Mouse (Mus musculus) neural tube, embryonic 11.5 days (tissue): ENCODE measurements around the gene Rd3. TPM values are rescaled to one million over a fixed set of nuclear protein-coding genes. Genes with fewer than 3 reads are reported as not detected.

Experiments used
- ATAC-seq: fragments of 200-750 bp; cut with Nextera tagmentation; 2 replicates; pipeline ENCODE4 v1.8.0; 2017; ENCODE audit warnings: moderate number of reproducible peaks, mild to moderate bottlenecking, moderate TSS enrichment, moderate library complexity; ENCODE audit not compliant: insufficient read depth, low FRiP score, low TSS enrichment
- DNase-seq: peaks from one replicate; pipeline ENCODE4 v3.0.0-alpha.2; 2015; ENCODE audit warnings: low spot score
- H3K27ac ChIP-seq: fragments of 300-500 bp; sonication (generic); 2 replicates; pipeline ENCODE4 v1.5.1; 2014; ENCODE audit warnings: low read depth, mild to moderate bottlenecking, low read length
- H3K27me3 ChIP-seq: fragments of 300-500 bp; sonication (generic); 2 replicates; pipeline ENCODE4 v1.6.1; 2014; ENCODE audit warnings: mild to moderate bottlenecking, low read length, mixed read lengths; ENCODE audit not compliant: control insufficient read depth, insufficient read depth
- H3K36me3 ChIP-seq: fragments of 300-500 bp; sonication (generic); 2 replicates; pipeline ENCODE4 v1.6.1; 2014; ENCODE audit warnings: mild to moderate bottlenecking, low read length, moderate library complexity, mixed read lengths; ENCODE audit not compliant: control insufficient read depth, insufficient read depth
- H3K4me1 ChIP-seq: fragments of 300-500 bp; sonication (generic); 2 replicates; pipeline ENCODE4 v1.6.1; 2014; ENCODE audit warnings: low read length, mixed read lengths; ENCODE audit not compliant: control insufficient read depth, insufficient read depth
- H3K4me2 ChIP-seq: fragments of 300-500 bp; sonication (generic); 2 replicates; pipeline ENCODE4 v1.6.1; 2014; ENCODE audit warnings: low read depth, mild to moderate bottlenecking, moderate library complexity
- H3K4me3 ChIP-seq: fragments of 300-500 bp; sonication (generic); 2 replicates; pipeline ENCODE4 v1.5.1; 2014; ENCODE audit warnings: low read depth, low read length
- H3K9ac ChIP-seq: fragments of 300-500 bp; sonication (generic); 2 replicates; pipeline ENCODE4 v1.6.1; 2014; ENCODE audit warnings: mild to moderate bottlenecking, low read length
- H3K9me3 ChIP-seq: fragments of 300-500 bp; sonication (generic); 2 replicates; pipeline ENCODE4 v1.6.1; 2016; ENCODE audit warnings: low read length; ENCODE audit not compliant: control insufficient read depth
- WGBS: fragments of 180-500 bp; shearing (Covaris S2); extraction: QIAGEN DNeasy Blood & Tissue Kit; methylation state at CpG from one replicate; pipeline ENCODE4 v1.1.7; 2014; 5-methylcytosine and 5-hydroxymethylcytosine counted together
- polyA plus RNA-seq: library from polyadenylated mRNA; unstranded; fragments of >200 nt; fragmentation: Nextera tagmentation; extraction: Ambion mirVana; gene quantifications from 2 replicates; pipeline ENCODE4 v1.2.1, GENCODE M21; 2014

Gene Rd3
- polyA plus RNA-seq: 0.85 and 1.3 TPM in 2 replicates

DNA sequence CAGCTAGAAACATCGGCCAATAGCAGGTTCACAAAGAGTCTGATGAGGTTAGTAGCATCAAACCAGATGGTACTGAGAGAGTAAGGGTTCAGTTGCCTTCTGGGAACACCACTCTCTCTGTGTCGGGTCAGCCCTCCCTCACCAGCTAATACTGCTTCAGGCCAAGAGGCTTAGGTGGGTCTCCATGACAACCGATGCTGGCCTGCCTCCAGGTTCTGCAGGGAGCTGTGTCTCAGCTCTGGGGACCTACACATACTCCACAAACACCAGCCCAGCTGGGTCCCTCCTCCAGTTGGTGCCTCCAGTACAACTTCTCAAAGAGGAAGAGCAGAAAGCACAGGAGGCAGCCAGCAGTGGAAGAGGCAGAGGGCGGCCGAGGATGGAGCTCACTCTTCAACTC is at the start of gene Rd3:
Gene Rd3 (plus strand): TSS at position 184 of the 400 bp plus-strand sequence.
- no peaks in the 10 kb centered on the region for H3K9me3 ChIP-seq
- no peak within 1 kb of the TSS for H3K27ac ChIP-seq
- DNase-seq (no peak), ATAC-seq (no peak)
- WGBS: 57% methylated on average over 5 of the region's 5 CpGs
- no peaks in the 10 kb centered on the region for H3K36me3 ChIP-seq
- H3K9ac ChIP-seq: no peak within 1 kb of the TSS
- H3K4me1 ChIP-seq: peaks cover 3% of the 10 kb centered on the region; the same call in 1 of the 2 replicates
- no peak within 1 kb of the TSS for H3K4me2 ChIP-seq
- H3K4me3 ChIP-seq: no peak within 1 kb of the TSS
- no peaks in the 10 kb centered on the region for H3K27me3 ChIP-seq

DNA sequence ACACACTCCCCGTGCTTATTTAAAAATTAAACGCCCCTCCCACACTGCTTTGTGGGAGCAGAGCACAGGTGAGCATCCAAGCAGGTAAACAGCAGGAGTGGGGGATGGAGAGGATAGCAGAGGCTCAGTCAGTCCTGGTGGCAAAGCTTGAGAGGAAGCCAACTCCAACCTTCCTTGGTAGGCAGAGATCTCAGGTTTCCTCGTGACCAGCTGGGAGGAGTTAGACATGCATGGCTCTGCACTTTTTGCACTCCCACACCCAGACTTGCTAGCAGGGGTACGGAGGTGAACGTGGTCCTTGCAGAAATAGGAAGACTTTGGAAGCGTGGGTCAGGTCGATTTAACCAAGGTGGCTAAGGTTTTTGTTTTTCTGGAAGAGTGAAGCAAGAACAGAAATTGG is 48.8 kb upstream of the Rd3 start:
- Histone ChIP-seq H3K36me3 (no peaks in the 10 kb centered on the region), H3K27me3 (no peaks in the 10 kb centered on the region), H3K27ac (no peak overlapping the region), H3K9me3 (no peaks in the 10 kb centered on the region), H3K9ac (no peak overlapping the region), H3K4me3 (no peak overlapping the region), H3K4me2 (no peak overlapping the region), H3K4me1 (no peaks in the 10 kb centered on the region; the same call in 1 of the 2 replicates)
- DNase-seq (no peak), ATAC-seq (no peak)
- 79% methylated on average over 7 of the region's 7 CpGs for WGBS

DNA sequence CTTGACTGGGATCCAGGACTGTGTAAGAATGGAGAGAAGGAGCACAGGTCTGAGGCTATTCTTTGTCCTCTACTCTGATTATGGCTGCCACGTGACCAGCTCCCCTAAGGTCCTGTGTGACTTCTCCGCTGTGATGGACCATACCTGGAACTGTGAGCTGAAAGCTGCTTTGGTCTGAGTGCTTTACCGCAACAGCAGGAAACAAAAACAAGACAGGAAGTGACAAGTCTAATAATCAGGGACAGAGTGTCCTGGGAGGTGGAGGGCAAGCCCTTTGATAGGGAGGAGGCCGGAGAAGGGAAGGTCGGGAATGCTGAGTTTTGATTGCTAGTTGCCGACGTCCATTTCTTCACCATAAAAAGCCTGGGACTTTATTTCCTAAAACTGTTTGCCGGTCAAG is 48.1 kb upstream of the Rd3 start:
- no peak overlapping the region for H3K27ac ChIP-seq
- WGBS: 74% methylated on average over 8 of the region's 8 CpGs
- H3K4me1 ChIP-seq: no peaks in the 10 kb centered on the region; the same call in 1 of the 2 replicates
- H3K9ac ChIP-seq: no peak overlapping the region
- no peak overlapping the region for H3K4me3 ChIP-seq
- H3K27me3 ChIP-seq: no peaks in the 10 kb centered on the region
- H3K36me3 ChIP-seq: no peaks in the 10 kb centered on the region
- no peaks in the 10 kb centered on the region for H3K9me3 ChIP-seq
- ATAC-seq: no peak
- peak; percentile 3 for DNase-seq
- H3K4me2 ChIP-seq: no peak overlapping the region

DNA sequence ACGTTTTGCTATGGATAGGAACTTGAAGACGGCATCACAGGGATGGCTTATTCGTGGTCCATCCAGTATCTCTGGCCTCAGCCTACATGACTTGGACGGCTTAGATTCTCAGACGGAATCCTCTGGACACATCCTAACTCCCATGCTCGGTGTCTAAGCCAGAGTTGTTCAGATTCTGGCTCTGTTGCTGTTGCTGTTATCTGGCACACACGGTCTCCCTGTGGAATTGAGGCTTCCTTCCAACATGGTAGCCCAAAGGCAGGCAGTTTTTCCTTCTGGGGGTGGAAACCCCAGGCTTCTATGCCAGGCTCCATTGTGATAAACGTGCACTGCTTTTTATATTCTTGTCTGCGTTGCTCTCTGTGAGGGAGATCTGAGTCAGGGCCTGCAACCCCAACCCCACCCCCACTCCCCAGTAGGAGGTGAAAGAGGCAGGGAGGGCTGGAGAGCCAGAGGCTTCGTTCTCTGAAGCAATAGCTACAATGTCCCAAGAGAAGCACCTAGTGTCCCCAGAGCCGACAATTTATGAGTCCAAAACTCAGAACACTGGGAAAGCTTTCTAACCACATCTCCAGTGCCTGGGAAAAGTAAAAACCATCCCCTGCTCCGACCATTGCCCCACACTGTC is 47.2 kb upstream of the Rd3 start:
- 70% methylated on average over 12 of the region's 12 CpGs for WGBS
- no peak for ATAC-seq

GRCm38 (mm10) chr1:191930525-191931105 is 46.6 kb upstream of the Rd3 start:
- Histone ChIP-seq H3K9me3 (no peaks in the 10 kb centered on the region), H3K27me3 (no peaks in the 10 kb centered on the region), H3K27ac (no peak overlapping the region), H3K4me3 (no peak overlapping the region), H3K4me2 (no peak overlapping the region), H3K4me1 (no peaks in the 10 kb centered on the region; the same call in 1 of the 2 replicates), H3K9ac (no peak overlapping the region), H3K36me3 (no peaks in the 10 kb centered on the region)
- WGBS: 78% methylated on average over 3 of the region's 3 CpGs
- ATAC-seq (no peak), DNase-seq (no peak)

More for the DNA sequence above, 47.2 kb upstream of the Rd3 start:
- Histone ChIP-seq H3K27me3 (no peaks in the 10 kb centered on the region), H3K4me2 (no peak overlapping the region), H3K4me3 (no peak overlapping the region), H3K36me3 (no peaks in the 10 kb centered on the region), H3K27ac (no peak overlapping the region), H3K9ac (no peak overlapping the region), H3K9me3 (no peaks in the 10 kb centered on the region), H3K4me1 (no peaks in the 10 kb centered on the region; the same call in 1 of the 2 replicates)
- peak; percentile 6 for DNase-seq

GRCm38 (mm10) chr1:191932286-191932985 is 44.7 kb upstream of the Rd3 start:
- no peaks in the 10 kb centered on the region; the same call in 1 of the 2 replicates for H3K4me1 ChIP-seq
- H3K27ac ChIP-seq: no peak overlapping the region
- no peak overlapping the region for H3K9ac ChIP-seq
- no peaks in the 10 kb centered on the region for H3K36me3 ChIP-seq
- no peaks in the 10 kb centered on the region for H3K9me3 ChIP-seq
- ATAC-seq (no peak), DNase-seq (peak; percentile 9)
- no peaks in the 10 kb centered on the region for H3K27me3 ChIP-seq
- 66% methylated on average over 8 of the region's 8 CpGs for WGBS
- H3K4me3 ChIP-seq: no peak overlapping the region
- no peak overlapping the region for H3K4me2 ChIP-seq

GRCm38 (mm10) chr1:191932986-191933632 is 44.1 kb upstream of the Rd3 start:
- Histone ChIP-seq H3K27me3 (no peaks in the 10 kb centered on the region), H3K4me3 (no peak overlapping the region), H3K27ac (no peak overlapping the region), H3K4me1 (no peaks in the 10 kb centered on the region; the same call in 1 of the 2 replicates), H3K9ac (no peak overlapping the region), H3K9me3 (no peaks in the 10 kb centered on the region), H3K36me3 (no peaks in the 10 kb centered on the region), H3K4me2 (no peak overlapping the region)
- no peak for ATAC-seq
- DNase-seq: peak; percentile 8
- WGBS: 83% methylated on average over 4 of the region's 4 CpGs

DNA sequence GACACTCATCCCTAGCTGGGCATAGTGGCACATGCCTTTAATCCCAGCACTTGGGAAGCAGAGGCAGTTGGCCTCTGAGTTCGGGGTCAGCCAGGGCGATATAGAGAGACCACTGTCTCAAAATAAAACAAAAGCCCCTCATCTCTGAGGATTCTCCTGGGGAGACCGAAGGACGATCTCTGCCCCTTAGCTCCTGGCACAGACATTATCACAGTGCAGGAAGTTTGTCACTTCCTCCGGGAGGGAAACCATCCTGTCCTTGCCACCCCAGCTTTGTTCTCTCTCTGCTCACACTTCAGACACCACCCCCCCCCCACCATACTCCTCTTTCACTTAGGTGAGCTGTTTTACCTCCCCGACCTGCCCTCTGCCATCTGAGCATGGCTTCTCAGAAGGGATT is 33.5 kb upstream of the Rd3 start:
- Histone ChIP-seq H3K27ac (no peak overlapping the region), H3K4me3 (no peak overlapping the region), H3K27me3 (no peaks in the 10 kb centered on the region), H3K36me3 (no peaks in the 10 kb centered on the region), H3K9ac (no peak overlapping the region), H3K4me1 (no peaks in the 10 kb centered on the region), H3K4me2 (no peak overlapping the region), H3K9me3 (no peaks in the 10 kb centered on the region)
- 87% methylated on average over 6 of the region's 6 CpGs for WGBS
- ATAC-seq: no peak
- DNase-seq: no peak
